Mouse (Mus musculus): Measurements from ENCODE around the gene Vwa8.

The Vwa8 gene

DNA sequence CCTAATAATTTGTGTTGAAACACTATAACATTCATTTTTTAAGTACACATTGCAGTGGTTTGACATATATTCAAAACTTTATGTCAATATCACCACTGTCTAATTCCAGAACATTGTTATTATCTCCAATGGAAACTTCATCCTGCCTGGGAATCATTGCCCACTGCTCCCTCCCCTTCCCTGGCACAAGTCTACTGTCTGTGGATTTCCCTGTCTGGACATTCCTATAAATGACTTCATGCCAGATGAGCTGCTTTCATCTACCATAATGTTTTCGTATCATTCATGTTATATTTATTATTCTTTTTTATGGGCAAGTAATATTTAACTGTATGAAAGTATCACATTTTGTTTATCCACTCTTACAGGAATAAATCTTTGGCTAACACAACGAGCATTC lies 367.5 kb downstream of the Vwa8 start:
- DNase-seq (ENCODE audit: low read depth, low spot score): no peak

- DNase-seq (ENCODE audit: low read depth, low spot score): no peak
Measured at GRCm38 (mm10) chr14:79223431-79224036, 374.7 kb downstream of the Vwa8 start.

GRCm38 (mm10) chr14:79225458-79225857 lies 376.6 kb downstream of the Vwa8 start:
- no peak for DNase-seq (ENCODE audit: low read depth, low spot score)

DNA sequence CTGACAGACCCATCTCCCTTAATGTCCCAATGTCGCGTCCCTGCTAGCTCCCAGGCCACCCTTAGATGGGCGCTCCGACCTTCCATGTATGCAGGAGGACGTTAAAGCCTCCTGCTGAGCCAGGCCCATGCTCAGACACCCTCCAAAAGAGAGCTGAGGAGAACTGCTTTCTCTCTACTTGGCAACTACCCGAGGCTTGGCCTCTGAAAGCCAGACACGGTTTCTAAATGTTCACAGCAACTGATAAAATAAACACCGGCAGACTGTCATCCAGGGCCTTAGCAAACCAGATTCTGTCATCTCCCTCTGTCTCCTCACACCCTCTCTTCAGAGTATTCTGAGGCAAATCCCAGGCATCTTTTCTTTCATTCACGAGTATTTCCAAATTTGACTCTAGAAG lies 377.2 kb downstream of the Vwa8 start:
- no peak for DNase-seq (ENCODE audit: low read depth, low spot score)

GRCm38 (mm10) chr14:79226741-79227140 lies 377.9 kb downstream of the Vwa8 start:
- DNase-seq (ENCODE audit: low read depth, low spot score): no peak

GRCm38 (mm10) chr14:79227955-79228354 lies 379.1 kb downstream of the Vwa8 start:
- no peak for DNase-seq (ENCODE audit: low read depth, low spot score)

- DNase-seq (ENCODE audit: low read depth, low spot score): no peak
Measured at GRCm38 (mm10) chr14:79231677-79232076, 382.8 kb downstream of the Vwa8 start.

DNA sequence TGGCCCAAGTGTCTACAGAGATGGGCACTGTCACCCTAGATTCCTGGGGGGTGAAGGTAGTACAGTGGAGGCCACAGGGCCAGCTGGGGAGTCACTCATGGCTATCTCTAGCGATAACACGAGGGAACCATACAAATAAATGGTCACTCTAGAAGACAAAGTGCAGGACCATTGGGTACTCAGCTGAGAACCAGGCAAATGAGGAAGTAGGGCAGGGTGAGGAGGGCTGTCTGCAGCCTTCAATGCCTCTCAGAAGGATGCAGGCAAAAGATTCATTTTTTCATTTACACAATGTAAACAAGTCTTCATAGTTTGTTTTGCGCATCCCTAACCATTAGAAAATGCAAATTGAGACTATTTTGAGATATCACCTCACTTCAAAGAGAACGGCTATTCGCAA lies 384.8 kb downstream of the Vwa8 start:
- DNase-seq (ENCODE audit: low read depth, low spot score): no peak

DNA sequence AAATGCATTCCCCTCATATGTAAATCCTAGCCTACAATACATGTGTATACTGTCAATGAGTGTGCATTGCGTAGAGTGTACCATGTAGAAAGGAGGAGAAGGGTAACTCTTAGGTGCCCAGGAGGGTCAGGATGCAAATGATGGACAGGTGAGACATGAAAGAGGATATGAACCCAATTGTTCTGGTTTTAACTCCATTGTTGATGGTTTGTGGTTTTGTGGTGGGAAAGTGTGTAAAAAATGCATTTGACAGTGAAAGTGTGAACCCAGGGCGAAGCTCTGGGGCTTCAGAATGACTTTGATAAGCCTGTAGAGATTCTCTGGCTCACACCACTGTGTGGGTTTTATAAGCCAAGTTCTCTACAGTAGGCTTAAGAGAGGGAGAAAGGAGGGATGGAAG lies 385.7 kb downstream of the Vwa8 start:
- no peak for DNase-seq (ENCODE audit: low read depth, low spot score)

DNA sequence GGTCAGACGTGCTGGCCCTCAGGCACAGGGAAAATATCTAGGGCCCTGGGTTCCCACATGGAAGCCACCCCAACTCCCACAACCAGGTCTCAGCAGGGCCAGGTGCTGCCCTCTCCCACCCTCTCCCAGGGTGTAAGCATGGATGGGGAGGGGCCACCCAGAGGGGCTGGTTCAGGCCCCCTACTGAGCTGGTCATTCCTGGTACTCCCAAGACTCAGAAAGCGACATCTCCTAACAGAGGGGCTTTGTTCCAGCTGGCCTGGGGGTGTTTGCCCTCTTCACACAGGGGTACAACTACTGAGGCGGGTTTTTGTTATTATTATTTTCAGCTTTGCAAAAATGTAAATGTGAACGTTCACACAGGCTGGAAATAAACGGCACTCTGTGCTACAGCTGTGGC lies 386.3 kb downstream of the Vwa8 start:
- DNase-seq (ENCODE audit: low read depth, low spot score): no peak

DNA sequence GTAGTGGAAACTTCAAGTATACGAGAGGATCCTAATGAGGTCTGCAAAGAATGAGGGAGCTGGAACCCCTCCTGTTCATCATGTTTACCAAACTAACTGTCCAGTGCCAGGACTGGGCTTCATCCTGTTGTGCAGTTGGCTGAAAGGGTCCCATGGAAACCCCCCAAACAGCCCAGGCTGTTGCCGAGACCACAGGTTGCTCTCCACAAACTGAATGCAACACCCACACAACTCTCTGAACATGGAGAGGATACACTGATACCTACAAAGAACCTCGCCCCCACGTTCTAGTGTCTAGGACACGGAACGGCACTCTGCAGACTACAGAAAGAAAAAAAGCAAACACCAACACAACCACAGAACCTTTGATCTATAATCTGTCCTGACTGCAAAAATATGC lies 387.4 kb downstream of the Vwa8 start:
- no peak for DNase-seq (ENCODE audit: low read depth, low spot score)

DNA sequence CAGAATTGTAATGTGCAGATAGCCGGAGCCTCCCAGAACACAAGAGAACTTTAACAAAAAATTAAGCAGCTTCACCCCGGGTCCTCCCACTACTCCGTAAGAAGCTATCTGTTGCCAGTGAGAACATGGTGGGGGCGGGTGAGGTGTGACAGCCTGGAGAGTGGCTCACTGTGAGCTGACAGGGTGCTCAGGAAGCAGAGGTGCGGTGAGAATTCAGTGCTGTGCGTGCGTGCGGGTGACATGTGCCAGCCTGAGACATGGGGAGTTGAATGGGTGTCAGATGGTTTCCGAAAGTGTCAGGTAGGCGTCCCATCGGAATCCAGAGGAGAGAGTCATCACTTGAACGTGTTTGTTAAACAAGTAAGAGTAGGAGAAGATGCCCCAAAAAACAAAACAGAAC lies 390.6 kb downstream of the Vwa8 start:
- DNase-seq (ENCODE audit: low read depth, low spot score): no peak

- no peak for DNase-seq (ENCODE audit: low read depth, low spot score)
Measured at GRCm38 (mm10) chr14:79241057-79241570, 392.3 kb downstream of the Vwa8 start.

DNA sequence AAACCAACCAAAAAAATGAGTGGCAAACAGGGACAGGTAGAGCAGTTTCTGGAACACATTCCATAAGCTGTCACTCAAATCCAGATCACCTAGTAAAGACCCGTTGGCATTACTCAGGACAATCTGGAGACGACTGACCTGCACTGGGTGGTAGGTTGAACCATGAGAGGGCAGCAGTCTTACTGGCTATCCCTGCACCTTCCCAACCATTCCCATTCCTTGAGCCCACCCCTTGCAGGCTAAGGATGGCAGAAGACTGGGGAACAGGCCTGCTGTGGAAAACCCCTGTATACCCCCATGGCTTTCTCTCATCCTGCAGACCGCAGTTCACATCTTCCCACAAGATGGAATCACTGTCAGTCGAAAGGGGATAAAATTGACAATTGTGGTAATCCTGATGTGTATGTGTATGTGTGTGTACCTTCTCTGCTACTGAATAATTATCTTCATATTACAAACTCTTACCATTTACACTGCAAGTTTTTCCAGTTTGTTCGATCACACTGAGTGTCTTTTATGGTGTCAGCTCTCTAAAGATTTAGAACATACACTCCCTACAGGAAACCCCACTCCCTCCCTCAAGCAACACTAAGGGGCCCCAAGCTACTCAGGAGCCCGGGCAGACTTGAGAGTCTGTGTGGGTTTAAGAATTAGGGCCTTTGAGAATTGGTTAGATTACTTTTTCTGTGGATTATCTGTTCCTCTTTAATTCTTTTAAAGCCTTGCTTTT lies 393.0 kb downstream of the Vwa8 start:
- DNase-seq (ENCODE audit: low read depth, low spot score): no peak

DNA sequence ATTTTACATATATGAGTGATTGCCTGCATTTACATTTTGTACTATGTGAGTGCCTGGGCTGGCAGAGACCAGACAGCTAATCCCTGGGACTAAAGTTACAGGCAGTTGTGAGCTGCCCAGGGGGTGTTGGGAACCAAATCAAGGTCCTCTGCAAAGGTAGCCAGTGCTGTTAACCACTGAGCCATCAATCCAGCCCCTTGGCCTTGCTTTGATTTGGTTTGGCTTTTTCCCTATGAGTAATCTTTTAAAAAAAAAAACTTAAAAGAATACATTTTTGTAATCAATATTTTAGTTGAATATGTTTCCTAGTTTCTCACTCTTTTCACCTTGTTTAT lies 393.5 kb downstream of the Vwa8 start:
- no peak for DNase-seq (ENCODE audit: low read depth, low spot score)

- no peak for DNase-seq (ENCODE audit: low read depth, low spot score)
Measured at GRCm38 (mm10) chr14:79243038-79243883, 394.4 kb downstream of the Vwa8 start.

- DNase-seq (ENCODE audit: low read depth, low spot score): no peak
Measured at GRCm38 (mm10) chr14:79244571-79244970, 395.7 kb downstream of the Vwa8 start.

DNA sequence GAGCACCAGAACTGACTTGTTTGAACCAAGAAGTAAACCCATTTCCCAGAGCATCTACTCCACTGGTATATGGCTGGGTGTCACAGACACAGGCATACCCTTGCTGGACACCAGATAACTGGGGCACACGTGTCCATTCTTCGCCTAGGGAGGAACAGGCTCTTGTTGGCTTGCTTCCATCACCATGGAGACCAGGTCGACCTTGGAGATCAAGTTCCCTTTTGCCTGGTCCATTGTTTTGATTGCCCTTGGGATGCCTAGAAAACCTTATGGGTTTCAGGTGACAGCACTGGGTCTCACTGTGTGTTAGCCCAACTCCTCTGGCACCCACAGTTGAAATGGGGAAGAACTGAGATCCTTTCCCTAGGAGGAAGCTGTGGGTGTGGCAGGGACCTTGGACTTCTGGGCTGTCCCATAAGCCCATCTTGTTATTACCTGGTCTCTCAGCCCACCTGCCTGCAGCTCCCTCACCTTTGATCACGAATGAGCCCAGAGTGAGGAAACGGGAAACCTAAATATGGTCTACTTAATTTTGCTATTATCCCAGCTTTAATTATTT lies 403.0 kb downstream of the Vwa8 start:
- DNase-seq (ENCODE audit: low read depth, low spot score): no peak
